Mouse (Mus musculus) retina, postnatal 7 days (tissue): ENCODE measurements at regions not wholly inside any gene's neighbourhood (a gene's known extent, or its start where the extent isn't known, plus 50 kb on each side); places are given as distances from the start of the nearest gene placed in this dataset.

ENCODE experiments used
- DNase-seq: peaks from one replicate; pipeline ENCODE4 v3.0.0-alpha.2; 2012; ENCODE audit warnings: low read depth, low spot score

GRCm38 (mm10) chr9:63850316-63850693 lies 92.5 kb upstream of the Smad3 start:
- DNase-seq: no peak

DNA sequence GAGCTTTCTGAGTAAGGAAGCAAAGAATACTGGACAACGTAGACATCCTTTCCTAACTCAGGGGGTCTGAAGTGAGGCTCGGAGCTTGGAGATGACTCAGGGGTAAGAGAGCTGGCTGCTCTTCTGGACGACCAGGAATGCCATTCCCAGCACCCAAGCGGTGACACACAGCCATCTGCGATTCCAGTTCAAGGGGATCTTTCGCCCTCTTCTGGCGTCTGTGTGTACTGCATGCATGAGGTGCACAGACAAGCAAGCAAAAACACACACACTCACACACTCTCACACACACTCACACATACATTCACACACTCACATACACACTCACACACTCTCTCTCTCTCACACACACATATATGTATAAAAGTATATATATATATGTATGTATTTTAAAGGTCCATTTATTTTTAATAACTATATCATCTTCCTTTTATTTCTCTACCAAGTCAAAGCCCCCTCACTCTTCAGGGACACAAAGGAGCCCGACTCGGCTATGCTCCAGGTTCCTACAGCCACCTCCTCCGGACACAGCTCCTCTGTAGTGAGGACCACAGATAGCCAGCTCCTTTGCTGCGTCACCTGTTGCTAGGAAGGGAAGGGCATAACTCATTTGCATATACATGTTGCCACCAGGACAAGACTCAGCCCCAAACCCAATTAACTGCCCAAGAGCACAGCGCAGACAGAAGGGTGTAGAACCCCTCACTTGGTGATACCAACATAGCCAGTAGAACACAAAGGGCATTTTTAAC lies 91.9 kb upstream of the Smad3 start:
- DNase-seq: no peak

DNA sequence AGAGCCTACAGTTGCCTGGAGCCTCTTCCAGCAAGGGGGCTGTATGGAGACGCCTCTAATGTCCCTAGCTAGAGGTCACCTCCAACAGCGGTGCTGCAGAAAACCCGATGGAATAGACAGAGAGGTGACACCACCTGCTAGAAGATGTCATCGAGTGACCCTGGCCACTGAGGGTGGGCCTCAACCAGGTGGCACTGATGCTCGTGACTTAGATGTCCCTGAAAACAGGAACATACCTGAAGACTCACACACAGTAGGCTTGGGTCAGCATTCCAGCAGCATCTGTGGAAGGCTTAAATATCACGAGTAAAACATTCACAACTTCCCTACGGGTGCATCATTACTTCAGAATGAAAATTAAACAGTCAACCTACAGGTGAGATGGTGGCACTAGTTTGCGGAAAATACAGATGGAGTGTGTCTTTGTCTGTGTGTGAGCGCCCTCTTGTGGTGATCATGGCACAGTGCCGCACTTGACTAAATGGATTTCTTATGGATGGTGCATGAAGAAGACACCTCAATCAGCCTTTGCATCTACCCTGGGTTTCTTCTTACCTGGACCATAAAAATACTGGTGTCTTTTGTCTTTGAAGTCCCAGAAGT lies 86.2 kb upstream of the Smad3 start:
- peak; percentile 67 for DNase-seq

DNA sequence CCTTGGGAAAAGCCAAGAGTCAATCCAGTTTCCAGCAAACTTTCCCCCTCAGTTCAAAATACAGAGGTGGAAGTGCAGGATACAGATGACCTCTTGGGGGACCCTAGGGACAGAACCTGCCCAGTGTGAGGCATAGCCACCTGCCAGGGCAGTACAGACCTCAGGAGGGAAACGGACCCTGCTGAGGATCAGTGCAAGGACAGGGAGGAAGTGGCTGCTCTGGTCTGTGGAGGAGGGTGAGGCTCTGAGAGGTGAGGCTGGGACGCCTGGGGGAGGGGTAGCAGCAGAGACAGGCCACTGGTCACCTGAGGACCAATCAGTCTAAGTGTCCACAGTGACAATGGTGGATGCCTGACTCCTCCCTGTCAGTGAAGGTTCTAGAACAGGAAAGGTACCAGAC lies 85.6 kb upstream of the Smad3 start:
- no peak for DNase-seq

DNA sequence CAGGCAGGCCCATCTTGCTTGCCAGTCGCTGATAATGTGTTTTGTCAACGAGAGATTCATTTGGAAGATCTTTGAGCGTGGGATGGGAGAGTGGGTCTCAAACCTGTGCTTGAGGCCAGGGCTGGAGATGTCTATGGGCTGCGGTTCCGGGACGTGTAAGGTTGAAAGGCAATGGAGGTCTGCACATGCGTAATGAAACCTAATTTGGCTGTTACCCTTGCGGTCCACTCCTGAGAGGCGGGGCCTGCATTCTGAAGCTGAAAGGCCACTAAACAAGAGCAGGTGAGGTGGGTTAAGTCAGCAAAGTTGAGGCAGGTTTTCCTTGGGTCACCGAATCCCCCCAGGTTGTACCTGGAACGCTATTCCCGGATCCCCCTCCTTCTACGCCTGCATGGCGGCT lies 83.3 kb upstream of the Smad3 start:
- DNase-seq: no peak

- no peak for DNase-seq
Observed at GRCm38 (mm10) chr9:63838996-63839772, 81.4 kb upstream of the Smad3 start.

GRCm38 (mm10) chr9:63837552-63837951 lies 79.8 kb upstream of the Smad3 start:
- DNase-seq: no peak

DNA sequence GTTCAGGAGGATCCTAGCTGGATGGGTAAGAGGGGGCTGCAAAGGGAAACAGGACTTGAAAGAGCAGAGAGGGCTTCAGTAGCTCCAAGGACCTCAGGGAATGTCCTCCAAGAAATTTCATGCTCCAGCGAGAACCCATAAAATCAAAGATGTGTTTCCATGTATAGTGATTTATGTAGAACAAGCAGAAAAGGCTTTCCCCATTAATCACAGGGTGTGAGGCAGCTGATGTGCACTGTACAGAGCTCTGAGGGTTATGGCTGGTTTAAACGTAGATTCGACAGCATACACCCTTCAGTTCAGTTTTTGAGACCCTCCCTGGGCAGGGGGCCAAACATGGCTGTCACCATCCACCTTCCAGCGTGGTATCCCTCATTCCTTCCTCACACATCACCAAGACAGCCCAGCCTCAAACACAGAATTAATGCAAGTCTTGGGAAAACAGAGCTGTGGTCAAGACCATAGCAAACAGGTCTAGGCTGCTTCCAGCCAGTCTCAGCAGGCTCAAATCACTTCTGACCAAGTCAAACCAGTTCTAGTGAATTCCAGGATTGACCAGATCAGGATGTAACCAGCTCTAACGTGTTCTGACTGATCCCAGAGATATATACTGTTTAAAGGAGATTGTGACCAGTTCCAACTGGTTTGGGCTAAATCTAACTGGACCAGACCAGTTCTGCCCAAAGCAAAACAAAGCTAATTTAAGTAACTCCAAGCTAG lies 78.9 kb upstream of the Smad3 start:
- DNase-seq: no peak

DNA sequence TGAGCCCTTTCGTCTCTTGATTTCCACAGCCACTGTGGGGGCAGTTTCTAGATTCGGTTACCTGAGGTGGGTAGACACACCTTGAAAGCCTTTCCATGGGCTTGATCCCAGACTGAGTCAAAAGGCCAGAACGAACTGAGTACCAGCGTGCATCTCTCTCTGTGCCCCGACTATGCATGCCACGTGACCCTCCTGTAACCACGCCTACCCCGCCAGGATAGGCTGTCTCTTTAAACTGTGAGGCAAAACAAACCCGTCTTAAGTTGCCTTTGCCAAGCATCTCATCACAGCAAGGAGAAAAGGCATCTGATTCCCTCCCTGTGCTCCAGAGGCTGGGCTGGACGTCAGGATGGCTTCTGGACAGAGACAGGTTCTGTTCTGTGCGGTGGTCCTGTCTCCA lies 78.2 kb upstream of the Smad3 start:
- no peak for DNase-seq

GRCm38 (mm10) chr9:63834416-63834815 lies 76.6 kb upstream of the Smad3 start:
- DNase-seq: no peak

- no peak for DNase-seq
Observed at GRCm38 (mm10) chr9:63818163-63818562, 60.4 kb upstream of the Smad3 start.

DNA sequence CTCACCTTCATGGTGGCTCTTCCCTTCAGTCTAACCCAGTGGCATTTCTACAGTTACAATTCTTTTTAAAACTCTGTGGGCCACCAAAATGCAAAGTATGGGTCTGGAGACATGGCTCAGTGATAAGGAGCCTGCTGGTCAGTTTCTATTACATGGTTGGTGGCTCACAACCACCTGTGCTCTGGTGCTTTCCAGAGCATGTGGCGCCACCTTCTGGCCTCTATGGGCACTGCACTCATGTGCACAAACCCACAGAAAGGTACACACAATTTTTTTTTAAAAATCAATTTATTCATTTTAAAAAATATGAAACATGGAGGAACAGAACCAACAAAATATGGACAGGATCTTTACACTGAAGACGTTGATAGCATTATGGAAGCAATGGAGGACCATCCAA lies 58.7 kb upstream of the Smad3 start:
- DNase-seq: no peak

GRCm38 (mm10) chr9:63809901-63810587 lies 52.2 kb upstream of the Smad3 start:
- no peak for DNase-seq
